Mouse (Mus musculus) liver, adult (tissue): ENCODE measurements around the gene Kcnd1.

Source experiments
- GATA4 ChIP-seq: IDR thresholded peaks from 2 replicates; pipeline ENCODE4 v1.6.1; 2014; ENCODE audit warnings: mild to moderate bottlenecking, low read length; ENCODE audit not compliant: insufficient replicate concordance

Kcnd1 gene

DNA sequence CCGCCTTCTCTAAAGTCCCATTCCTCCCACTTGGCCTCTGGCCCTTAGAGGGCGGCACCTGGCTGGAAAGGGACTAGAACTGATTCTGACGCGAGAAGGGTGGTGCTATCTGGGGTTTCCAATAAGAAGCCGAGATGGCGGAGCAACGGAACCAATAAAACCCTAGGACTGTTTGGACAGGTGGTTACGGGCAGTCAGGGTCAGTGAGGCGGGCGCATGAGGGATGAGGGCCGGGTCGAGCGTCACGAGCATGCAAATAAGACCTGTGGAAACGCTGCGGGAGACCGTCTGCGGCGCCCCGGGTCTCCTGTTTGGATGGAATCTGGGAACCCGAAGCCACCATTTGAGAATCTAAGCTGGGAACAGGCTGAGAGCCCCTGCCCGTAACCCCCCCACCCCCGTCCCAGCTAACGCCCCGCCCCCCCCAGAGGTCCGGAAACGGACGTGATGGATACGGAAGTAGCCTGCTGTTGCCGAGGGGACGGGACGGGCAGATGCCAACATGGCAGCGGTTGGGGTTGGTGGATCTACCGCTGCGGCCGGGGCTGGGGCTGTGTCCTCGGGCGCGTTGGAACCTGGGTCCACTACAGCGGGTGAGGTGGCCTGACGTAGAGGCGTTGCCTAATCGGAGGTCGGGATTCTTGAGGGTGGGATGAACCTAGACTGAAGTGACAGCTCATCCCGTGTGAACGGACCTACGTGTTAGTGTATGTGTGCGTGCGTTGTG, 61.9 kb downstream of the Kcnd1 start, which contains the start of gene Slc35a2:
TSS of gene Slc35a2 (plus strand) at position 188 of the 727 bp plus-strand sequence.
- no peak for TF ChIP-seq GATA4
